ENCODE assay signal across 26 mouse cellular contexts in genomic region chr13:91981414-91981813, GRCm38 (mm10).
"Had no signal": no experiment of that assay in that cellular context is flagged by ENCODE, and none has a peak within 500 bp of the region (broad histone marks: within the 10 kb centered on the region; RNA-seq: fewer than 3 reads in every experiment).

No protein-coding gene starts in this region.

- DNase-seq: cerebellum, adult 8-10 months; cerebellum, adult 9-10 months; cerebellum, adult 9-11 months; cerebellum, postnatal 10 days; cerebellum, postnatal 14 days; cerebellum, postnatal 25 days; cerebellum, postnatal 36 days; embryo, embryonic 11 days; forebrain, postnatal 0 days; gastrocnemius, adult 2 months; gastrocnemius, postnatal 10 days; gastrocnemius, postnatal 14 days; gastrocnemius, postnatal 25 days; gastrocnemius, postnatal 36 days; heart, adult 11 months; heart, adult 18-20 months; heart, adult 2 months had no signal

- H3K4me3 ChIP-seq: embryonic facial prominence, embryonic 10.5 days; embryonic facial prominence, embryonic 12.5 days; embryonic facial prominence, embryonic 13.5 days; embryonic facial prominence, embryonic 15.5 days; erythroblast, embryonic 14.5 days; forebrain, embryonic 10.5 days; forebrain, embryonic 12.5 days; forebrain, embryonic 13.5 days; forebrain, embryonic 15.5 days; gastrocnemius, adult 2 months; heart, adult 2 months had no signal

- H3K4me2 ChIP-seq: embryonic facial prominence, embryonic 12.5 days; embryonic facial prominence, embryonic 13.5 days; embryonic facial prominence, embryonic 15.5 days; forebrain, embryonic 12.5 days; forebrain, embryonic 13.5 days; forebrain, embryonic 15.5 days had no signal

- H3K36me3 ChIP-seq: embryonic facial prominence, embryonic 10.5 days; embryonic facial prominence, embryonic 12.5 days; embryonic facial prominence, embryonic 13.5 days; embryonic facial prominence, embryonic 15.5 days; forebrain, embryonic 10.5 days; forebrain, embryonic 12.5 days; forebrain, embryonic 15.5 days had no signal

- H3K27me3 ChIP-seq: embryonic facial prominence, embryonic 12.5 days; embryonic facial prominence, embryonic 13.5 days; embryonic facial prominence, embryonic 15.5 days; forebrain, embryonic 12.5 days; forebrain, embryonic 13.5 days; forebrain, embryonic 15.5 days had no signal
